Mouse (Mus musculus) megakaryocyte-erythroid progenitor cell, adult 5 weeks (primary cell): ENCODE results near the gene Tmco4. TPM values are rescaled to one million over a fixed set of nuclear protein-coding genes. Genes with fewer than 3 reads are reported as not detected.

Experiments used
- polyA plus RNA-seq: library from polyadenylated mRNA; stranded (reverse); fragments of >175 nt; gene quantifications from 2 replicates; pipeline ENCODE4 v1.2.3, GENCODE M21; 2012

The Tmco4 gene
- polyA plus RNA-seq: 13.6 and 16.8 TPM in 2 replicates

GRCm38 (mm10) chr4:138972827-138973718 is at the start of gene Tmco4:
Tmco4 (plus strand) TSS chr4:138972888.

GRCm38 (mm10) chr4:138966866-138967265 is 5.8 kb upstream of the Tmco4 start, which contains the start of gene Rnf186:
Rnf186 (plus strand) TSS chr4:138967112.

GRCm38 (mm10) chr4:139075041-139075711 is 102.5 kb downstream of the Tmco4 start, which contains the start of gene Htr6:
Htr6 (minus strand) TSS chr4:139075570.

GRCm38 (mm10) chr4:139092356-139093195 is 119.9 kb downstream of the Tmco4 start, which contains the start of gene Nbl1:
Nbl1 (minus strand) TSS chr4:139092993.

Other genes with a start within 250 kb of the Tmco4 start
- gene Pla2g2c, start 248.1 kb upstream of the Tmco4 start, polyA plus RNA-seq: not detected in 2 replicates
- not detected in 2 replicates for gene Ubxn10, start 235.7 kb upstream of the Tmco4 start, polyA plus RNA-seq
- not detected in 2 replicates for gene Pla2g2f, start 215.3 kb upstream of the Tmco4 start, polyA plus RNA-seq
- not detected in 2 replicates for gene Pla2g2d, start 197.2 kb upstream of the Tmco4 start, polyA plus RNA-seq
- gene Pla2g5, start 109.4 kb upstream of the Tmco4 start, polyA plus RNA-seq: not detected in 2 replicates
- not detected in 2 replicates for gene Gm13030, start 98.9 kb upstream of the Tmco4 start, polyA plus RNA-seq
- gene Pla2g2e, start 94.9 kb upstream of the Tmco4 start, polyA plus RNA-seq: not detected in 2 replicates
- gene Otud3, start 58.9 kb upstream of the Tmco4 start, polyA plus RNA-seq: 9.5 and 13.3 TPM in 2 replicates
- not detected in 2 replicates for gene Rnf186, start 5.8 kb upstream of the Tmco4 start, polyA plus RNA-seq
- gene Htr6, start 102.7 kb downstream of the Tmco4 start, polyA plus RNA-seq: not detected in 2 replicates
- gene Nbl1, start 120.1 kb downstream of the Tmco4 start, polyA plus RNA-seq: 0.37 and 0.63 TPM in 2 replicates
- 17.2 and 19.9 TPM in 2 replicates for gene Minos1, start 158.2 kb downstream of the Tmco4 start, polyA plus RNA-seq
- gene Capzb, start 220.0 kb downstream of the Tmco4 start, polyA plus RNA-seq: 193 and 208 TPM in 2 replicates